Mouse (Mus musculus): Measurements from ENCODE around the gene Galnt2. TPM values are rescaled to one million over a fixed set of nuclear protein-coding genes. Genes with fewer than 3 reads are reported as not detected.

Gene Galnt2
- polyA plus RNA-seq, 2 experiments = 37.8 to 66.9 TPM

DNA sequence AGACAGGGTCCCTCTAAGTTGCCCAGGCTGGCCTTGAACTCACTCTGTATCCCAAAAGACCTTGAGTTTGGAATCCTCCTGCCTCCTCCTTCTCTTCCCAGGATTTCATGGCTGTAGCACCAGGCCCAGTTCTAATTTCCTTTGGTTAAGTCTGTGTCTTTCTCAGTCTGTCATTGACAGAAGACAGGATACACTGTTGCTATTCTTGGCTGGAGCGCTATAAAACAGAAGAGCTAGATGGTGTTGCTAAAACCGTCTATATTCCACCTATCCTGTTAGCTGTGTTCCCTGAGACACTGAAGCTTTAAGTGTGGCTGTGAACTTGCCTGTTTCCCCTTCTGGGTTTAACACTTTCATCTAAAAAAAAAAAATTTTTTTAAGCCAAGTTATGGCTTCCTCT lies 19.0 kb upstream of the Galnt2 start:
- no peaks in the 10 kb centered on the region for H3K36me3 ChIP-seq (ENCODE audit: control insufficient read depth, insufficient read depth, low read length)
- no peaks in the 10 kb centered on the region for H3K4me1 ChIP-seq (ENCODE audit: control insufficient read depth, insufficient read depth, low read length)
- H3K4me3 ChIP-seq (replicated peaks; ENCODE audit: low read length) = no peak overlapping the region
- no peaks in the 10 kb centered on the region for H3K27me3 ChIP-seq (ENCODE audit: control insufficient read depth, insufficient read depth, low read length)
- DNase-seq (ENCODE audit: low spot score) (no peak), ATAC-seq (ENCODE audit: low FRiP score, low read depth) (no peak)
- no peak overlapping the region for H3K27ac ChIP-seq (replicated peaks; ENCODE audit: low read depth, low read length)
- no peaks in the 10 kb centered on the region for H3K9me3 ChIP-seq (ENCODE audit: control insufficient read depth, low read length)
- TF ChIP-seq POLR2A (IDR thresholded peaks at IDR 0.05; ENCODE audit: borderline replicate concordance, extremely low read depth, insufficient read depth, insufficient read length) = no peak
- no peak overlapping the region for H3K4me2 ChIP-seq (replicated peaks; ENCODE audit: low read depth, low read length, severe bottlenecking)
- 58% methylated on average over 2 of the region's 2 CpGs for WGBS
- H3K9ac ChIP-seq (ENCODE audit: low read depth, low read length, severe bottlenecking) = no peak overlapping the region

DNA sequence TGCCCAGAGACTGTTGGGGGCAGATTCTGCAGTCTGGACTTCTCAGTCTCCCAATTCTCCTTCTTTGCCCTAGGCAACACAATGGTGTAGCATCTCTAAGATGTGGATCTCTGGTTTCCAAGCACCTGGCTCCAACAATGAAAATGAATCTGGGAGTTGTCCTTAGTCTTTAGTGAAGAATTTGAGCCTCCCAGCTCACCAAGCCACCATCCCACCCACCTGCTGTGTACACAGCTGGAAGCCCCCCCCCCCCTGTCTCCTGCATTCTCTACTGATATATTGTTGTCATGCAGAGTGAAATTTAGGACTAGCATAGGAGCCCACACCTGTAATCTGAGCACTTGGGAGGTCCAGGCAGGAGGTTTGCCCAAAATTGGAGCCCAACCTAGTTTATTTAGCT lies 14.2 kb upstream of the Galnt2 start:
- H3K4me3 ChIP-seq (replicated peaks; ENCODE audit: low read length) = no peak overlapping the region
- no peaks in the 10 kb centered on the region for H3K9me3 ChIP-seq (ENCODE audit: control insufficient read depth, low read length)
- no peaks in the 10 kb centered on the region for H3K36me3 ChIP-seq (ENCODE audit: control insufficient read depth, insufficient read depth, low read length)
- no peak overlapping the region for H3K4me2 ChIP-seq (replicated peaks; ENCODE audit: low read depth, low read length, severe bottlenecking)
- no peak overlapping the region for H3K27ac ChIP-seq (replicated peaks; ENCODE audit: low read depth, low read length)
- no peak overlapping the region for H3K9ac ChIP-seq (ENCODE audit: low read depth, low read length, severe bottlenecking)
- H3K27me3 ChIP-seq (ENCODE audit: control insufficient read depth, insufficient read depth, low read length) = no peaks in the 10 kb centered on the region
- ATAC-seq (ENCODE audit: low FRiP score, low read depth) (no peak), DNase-seq (ENCODE audit: low spot score) (no peak)
- H3K4me1 ChIP-seq (ENCODE audit: control insufficient read depth, insufficient read depth, low read length) = no peaks in the 10 kb centered on the region
- no peak for TF ChIP-seq POLR2A (IDR thresholded peaks at IDR 0.05; ENCODE audit: borderline replicate concordance, extremely low read depth, insufficient read depth, insufficient read length)

DNA sequence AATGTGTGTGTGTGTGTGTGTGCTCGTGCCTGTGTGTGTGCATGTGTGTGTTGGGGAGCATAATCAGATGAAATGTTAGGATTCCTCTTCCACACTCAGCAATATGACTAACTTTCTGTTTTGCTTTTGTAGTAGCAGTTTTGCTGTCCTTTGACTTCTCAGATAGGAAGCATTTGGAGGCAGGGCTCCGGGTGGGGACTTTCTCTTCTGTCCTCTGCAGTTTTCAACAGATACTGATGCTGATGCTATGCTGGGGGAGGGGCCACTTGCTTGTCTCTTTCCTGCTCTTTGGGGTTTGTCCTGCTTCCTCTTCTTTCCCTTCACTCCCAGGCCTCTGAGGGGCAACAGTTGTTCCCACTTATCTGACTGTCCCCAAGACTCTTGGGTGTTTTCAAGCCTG lies 1.3 kb upstream of the Galnt2 start:
- 73% methylated on average over 2 of the region's 2 CpGs for WGBS
- Histone ChIP-seq H3K4me2 (replicated peaks; ENCODE audit: low read depth, low read length, severe bottlenecking) (no peak overlapping the region), H3K27me3 (ENCODE audit: control insufficient read depth, insufficient read depth, low read length) (no peaks in the 10 kb centered on the region), H3K9ac (ENCODE audit: low read depth, low read length, severe bottlenecking) (no peak overlapping the region), H3K9me3 (ENCODE audit: control insufficient read depth, low read length) (no peaks in the 10 kb centered on the region), H3K36me3 (ENCODE audit: control insufficient read depth, insufficient read depth, low read length) (no peaks in the 10 kb centered on the region), H3K27ac (replicated peaks; ENCODE audit: low read depth, low read length) (no peak overlapping the region), H3K4me3 (replicated peaks; ENCODE audit: low read length) (no peak overlapping the region), H3K4me1 (ENCODE audit: control insufficient read depth, insufficient read depth, low read length) (peaks cover 17% of the 10 kb centered on the region)
- DNase-seq (ENCODE audit: low spot score) (no peak), ATAC-seq (ENCODE audit: low FRiP score, low read depth) (no peak)
- TF ChIP-seq POLR2A (IDR thresholded peaks at IDR 0.05; ENCODE audit: borderline replicate concordance, extremely low read depth, insufficient read depth, insufficient read length) = no peak

DNA sequence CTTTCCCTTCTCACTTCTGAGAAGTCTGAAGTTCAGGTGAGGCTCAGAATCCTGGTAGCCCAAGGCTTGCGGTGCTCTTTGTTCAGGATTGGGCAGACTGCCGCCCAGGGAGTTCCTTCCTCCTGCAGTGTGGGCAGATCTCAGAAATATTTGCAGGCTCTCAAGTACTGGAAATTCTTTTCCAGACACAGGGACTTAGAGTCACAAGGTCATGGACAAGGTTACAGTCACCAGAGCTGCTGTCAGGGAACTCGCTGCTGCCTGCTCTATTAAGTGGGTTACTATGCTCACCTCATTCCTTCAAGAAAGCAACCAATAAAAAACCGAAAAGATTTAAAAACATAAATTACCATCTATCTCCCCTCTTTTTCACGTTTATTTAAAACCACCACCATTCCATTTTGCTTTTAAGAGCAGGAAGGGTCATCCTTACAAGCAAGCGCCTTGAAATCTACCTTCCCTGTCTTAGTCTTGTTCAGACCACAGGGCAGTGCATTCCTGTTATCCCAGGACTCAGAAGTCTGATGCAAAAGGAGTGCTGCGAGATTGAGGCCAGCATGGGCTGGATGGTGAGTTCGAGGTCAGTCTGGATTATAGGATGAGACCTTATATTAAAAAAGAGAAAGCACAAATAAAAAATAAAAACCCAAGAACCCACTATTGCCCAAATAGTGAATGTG lies 555 bp upstream of the Galnt2 start:
- ATAC-seq (ENCODE audit: low FRiP score, low read depth) = 0 out of 2 replicates have a peak, but pooled peaks have one; percentile 2

DNA sequence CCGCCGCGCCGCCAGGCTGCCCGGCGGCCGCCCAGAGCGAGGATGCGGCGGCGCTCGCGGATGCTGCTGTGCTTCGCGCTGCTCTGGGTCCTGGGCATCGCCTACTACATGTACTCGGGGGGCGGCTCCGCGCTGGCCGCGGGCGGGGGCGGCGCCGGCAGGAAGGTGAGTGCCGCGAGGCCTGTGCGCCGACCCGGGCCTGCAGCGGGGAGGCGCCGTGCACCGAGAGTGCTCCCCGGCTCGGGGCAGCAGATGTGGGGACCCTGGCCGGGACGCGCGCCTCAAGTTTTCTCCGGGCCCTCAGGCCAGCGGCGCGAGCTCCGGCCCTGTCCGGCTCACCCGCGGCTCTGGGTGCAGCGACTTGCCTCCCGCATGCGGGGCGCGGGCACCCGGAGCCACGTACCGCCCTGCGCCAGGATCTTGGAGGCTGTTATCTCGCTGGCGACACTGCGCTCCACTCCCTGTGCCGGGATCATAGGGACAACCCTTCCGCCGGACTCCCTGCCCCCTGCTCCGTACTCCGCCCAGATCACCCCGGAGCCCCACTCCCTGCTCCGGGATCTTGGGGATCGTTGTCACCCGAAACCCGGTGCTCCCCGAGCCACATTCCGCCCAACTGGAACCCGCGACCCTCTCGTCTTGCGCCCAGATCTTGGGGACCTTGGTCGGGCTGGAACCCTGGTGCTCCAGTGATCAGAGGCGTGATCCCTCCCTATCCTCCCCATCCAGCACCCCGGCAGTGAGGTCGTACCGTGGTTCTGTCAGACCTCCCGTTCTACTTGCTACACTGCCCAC lies 491 bp downstream of the Galnt2 start:
- Histone ChIP-seq H3K4me2 (replicated peaks; ENCODE audit: low read depth, low read length, severe bottlenecking) (peak overlapping the region; percentile 94), H3K4me1 (ENCODE audit: control insufficient read depth, insufficient read depth, low read length) (peaks cover 17% of the 10 kb centered on the region), H3K36me3 (ENCODE audit: control insufficient read depth, insufficient read depth, low read length) (no peaks in the 10 kb centered on the region), H3K9me3 (ENCODE audit: control insufficient read depth, low read length) (no peaks in the 10 kb centered on the region), H3K27ac (replicated peaks; ENCODE audit: low read depth, low read length) (peak overlapping the region; percentile 55; the same call in 1 of the 2 replicates), H3K27me3 (ENCODE audit: control insufficient read depth, insufficient read depth, low read length) (no peaks in the 10 kb centered on the region), H3K9ac (ENCODE audit: low read depth, low read length, severe bottlenecking) (peak overlapping the region; percentile 87), H3K4me3 (replicated peaks; ENCODE audit: low read length) (peak overlapping the region; percentile 89)
- under 1% methylated on average over 65 of the region's 83 CpGs for WGBS
- ATAC-seq (ENCODE audit: low FRiP score, low read depth) (peak; percentile 83), DNase-seq (ENCODE audit: low spot score) (peak; percentile 29)
- TF ChIP-seq POLR2A (IDR thresholded peaks at IDR 0.05; ENCODE audit: borderline replicate concordance, extremely low read depth, insufficient read depth, insufficient read length) = no peak

More for the DNA sequence above, 555 bp upstream of the Galnt2 start:
- TF ChIP-seq POLR2A (IDR thresholded peaks at IDR 0.05; ENCODE audit: borderline replicate concordance, extremely low read depth, insufficient read depth, insufficient read length) = no peak
- no peak overlapping the region; the same call in 1 of the 2 replicates for H3K9ac ChIP-seq (ENCODE audit: low read depth, low read length, severe bottlenecking)
- H3K27me3 ChIP-seq (ENCODE audit: control insufficient read depth, insufficient read depth, low read length) = no peaks in the 10 kb centered on the region
- peak overlapping the region; percentile 94 for H3K4me2 ChIP-seq (replicated peaks; ENCODE audit: low read depth, low read length, severe bottlenecking)
- peak overlapping the region; percentile 89 for H3K4me3 ChIP-seq (replicated peaks; ENCODE audit: low read length)
- 53% methylated on average over 8 of the region's 8 CpGs for WGBS
- H3K27ac ChIP-seq (replicated peaks; ENCODE audit: low read depth, low read length) = no peak overlapping the region
- peaks cover 17% of the 10 kb centered on the region for H3K4me1 ChIP-seq (ENCODE audit: control insufficient read depth, insufficient read depth, low read length)
- H3K36me3 ChIP-seq (ENCODE audit: control insufficient read depth, insufficient read depth, low read length) = no peaks in the 10 kb centered on the region
- no peaks in the 10 kb centered on the region for H3K9me3 ChIP-seq (ENCODE audit: control insufficient read depth, low read length)
- no peak for DNase-seq (ENCODE audit: low spot score)
